Mouse (Mus musculus): ENCODE measurements around the gene Tln2. TPM values are rescaled to one million over a fixed set of nuclear protein-coding genes. Genes with fewer than 3 reads are reported as not detected.

Tln2 gene
- polyA plus RNA-seq, 1 experiment from 2014 or later, result 6.9 TPM

DNA sequence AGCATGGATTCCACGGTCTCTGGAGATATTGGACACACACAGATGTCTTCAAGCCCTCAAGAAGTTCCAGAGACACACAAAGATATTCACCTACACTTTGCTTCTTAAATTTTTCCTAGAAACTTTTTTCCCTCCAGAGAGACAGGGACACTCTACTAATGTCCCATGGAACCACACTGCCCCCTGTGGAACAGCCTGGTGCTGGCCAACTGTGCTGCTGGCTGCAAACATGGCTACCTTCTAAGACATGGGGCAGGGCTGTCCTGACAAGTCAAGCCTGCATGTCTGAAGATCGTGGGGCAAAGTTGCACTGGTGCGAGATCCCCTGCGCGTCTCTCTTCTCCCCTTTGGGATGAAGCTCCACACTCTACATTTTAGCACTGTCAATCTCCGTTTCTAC lies 346.2 kb downstream of the Tln2 start:
- DNase-seq (ENCODE audit: low spot score), result peak; percentile 18

- no peak for DNase-seq (ENCODE audit: low spot score)
These were observed 348.3 kb downstream of the Tln2 start for GRCm38 (mm10) chr9:67211220-67211619.

DNA sequence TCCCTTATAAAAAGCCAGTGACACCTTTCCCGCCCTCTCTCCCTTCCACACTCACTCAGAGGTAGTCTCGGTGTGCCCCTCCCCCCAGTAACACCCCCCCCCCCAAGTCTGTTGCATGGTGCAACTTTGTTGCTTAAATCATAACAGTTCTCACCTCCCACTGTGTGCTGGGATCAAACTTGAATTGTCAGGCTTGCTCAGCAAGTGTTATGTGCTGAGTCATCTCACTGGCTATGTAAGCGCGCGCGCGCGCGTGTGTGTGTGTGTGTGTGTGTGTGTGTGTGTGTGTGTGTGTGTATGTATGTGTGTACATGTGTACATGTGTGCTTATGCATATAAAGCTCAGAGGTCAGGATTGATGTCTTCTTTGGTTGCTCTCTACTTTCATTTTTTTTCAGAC lies 350.1 kb downstream of the Tln2 start:
- DNase-seq (ENCODE audit: low spot score), result no peak

DNA sequence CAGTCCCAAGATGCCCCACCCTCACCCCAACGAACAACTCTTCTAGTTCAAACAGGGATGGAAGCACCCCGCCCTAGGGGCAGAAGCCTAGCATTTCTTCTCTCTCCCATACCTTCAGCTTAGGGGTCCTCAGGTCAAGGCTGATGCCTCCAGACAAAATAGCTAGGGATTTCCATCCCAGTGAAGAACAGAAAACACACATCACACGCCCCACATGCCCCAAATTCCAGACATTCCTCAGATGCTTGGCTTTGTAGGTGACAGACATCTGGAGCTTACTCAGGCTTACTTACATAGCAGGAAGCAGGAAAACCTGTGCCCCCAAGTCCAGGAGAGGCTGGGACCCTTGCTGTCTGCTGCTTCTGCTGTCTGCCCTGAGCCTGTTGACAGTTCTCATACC lies 351.1 kb downstream of the Tln2 start:
- DNase-seq (ENCODE audit: low spot score), result no peak

DNA sequence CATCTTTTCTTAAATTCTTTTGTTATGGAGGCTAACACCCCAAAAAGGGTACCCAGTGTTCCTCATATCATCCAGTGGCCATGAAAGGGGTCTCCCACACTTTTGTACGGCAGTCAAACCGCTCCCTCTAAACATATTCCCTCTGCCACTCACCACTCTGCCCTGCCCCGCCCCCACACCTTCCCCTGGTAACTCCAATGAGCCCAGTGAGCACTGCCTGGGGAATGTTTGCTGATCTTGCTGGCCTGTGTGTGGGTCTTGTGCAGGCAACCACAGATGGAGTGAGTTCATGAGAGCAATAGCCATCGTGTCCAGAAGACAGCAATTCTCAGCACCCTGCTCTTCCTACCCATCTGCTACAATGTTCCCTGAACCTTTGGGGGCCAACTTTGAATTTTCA lies 354.3 kb downstream of the Tln2 start:
- no peak for DNase-seq (ENCODE audit: low spot score)

DNA sequence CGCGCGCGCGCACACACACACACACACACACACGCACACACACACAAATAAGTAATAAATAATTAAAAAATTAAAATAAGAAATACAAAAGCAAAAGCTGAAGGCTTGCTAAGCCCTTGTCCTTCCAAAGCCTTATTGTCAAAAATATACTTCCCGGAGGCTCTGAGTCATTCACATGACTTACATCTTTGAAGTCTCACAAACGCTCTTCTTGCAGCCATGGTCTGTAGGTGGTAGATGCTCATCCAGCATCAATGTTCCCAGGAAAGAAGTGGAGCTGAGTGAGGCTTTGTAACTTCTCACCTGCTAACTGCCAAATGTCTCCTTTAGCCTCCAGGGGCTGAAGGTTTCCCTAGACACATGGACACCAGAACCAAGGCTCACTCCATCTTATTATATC lies 362.9 kb downstream of the Tln2 start:
- no peak for DNase-seq (ENCODE audit: low spot score)

GRCm38 (mm10) chr9:67195306-67195705 lies 364.2 kb downstream of the Tln2 start:
- no peak for DNase-seq (ENCODE audit: low spot score)

- DNase-seq (ENCODE audit: low spot score), result no peak
These were observed 367.8 kb downstream of the Tln2 start for GRCm38 (mm10) chr9:67191488-67192331.

DNA sequence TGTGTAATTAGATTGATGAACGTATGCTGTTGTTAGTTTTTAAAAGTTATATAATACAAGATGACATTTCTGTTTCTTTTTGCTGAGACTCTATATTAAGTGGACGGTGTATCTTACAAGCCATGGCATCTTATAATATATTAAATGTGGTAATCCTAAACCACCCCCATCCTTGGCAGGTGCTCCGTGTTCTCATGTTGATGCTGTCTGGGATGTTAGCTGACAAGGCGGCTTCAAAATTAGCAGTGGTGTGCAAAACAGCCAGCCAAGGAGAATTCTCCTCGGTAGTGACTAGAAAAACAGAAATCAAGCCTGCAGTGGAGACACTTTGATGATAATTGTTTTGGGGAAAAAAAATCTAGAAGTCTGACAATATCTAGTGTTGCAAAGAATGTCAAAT lies 371.8 kb downstream of the Tln2 start:
- no peak for DNase-seq (ENCODE audit: low spot score)

- no peak for DNase-seq (ENCODE audit: low spot score)
These were observed 372.3 kb downstream of the Tln2 start for GRCm38 (mm10) chr9:67187182-67187581.

DNA sequence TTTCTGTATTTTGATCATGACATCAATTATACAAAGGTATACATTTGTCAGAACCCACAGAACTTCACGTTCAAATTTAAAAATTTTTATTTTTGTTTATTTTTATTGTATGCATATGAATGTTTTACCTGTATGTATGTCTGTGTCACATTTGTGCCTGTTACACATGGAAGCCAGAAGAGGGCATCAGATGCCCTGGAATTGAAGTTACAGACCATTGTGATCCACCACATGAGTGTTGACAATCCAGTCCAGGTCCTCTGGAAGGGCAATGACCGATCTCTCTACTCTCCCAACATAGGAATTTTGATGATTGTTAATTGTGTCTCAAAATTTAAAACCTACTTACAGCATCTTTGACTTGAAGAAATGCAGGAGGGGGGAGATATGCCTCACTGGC lies 374.9 kb downstream of the Tln2 start:
- DNase-seq (ENCODE audit: low spot score), result no peak

GRCm38 (mm10) chr9:67183520-67183919 lies 376.0 kb downstream of the Tln2 start:
- DNase-seq (ENCODE audit: low spot score), result no peak

DNA sequence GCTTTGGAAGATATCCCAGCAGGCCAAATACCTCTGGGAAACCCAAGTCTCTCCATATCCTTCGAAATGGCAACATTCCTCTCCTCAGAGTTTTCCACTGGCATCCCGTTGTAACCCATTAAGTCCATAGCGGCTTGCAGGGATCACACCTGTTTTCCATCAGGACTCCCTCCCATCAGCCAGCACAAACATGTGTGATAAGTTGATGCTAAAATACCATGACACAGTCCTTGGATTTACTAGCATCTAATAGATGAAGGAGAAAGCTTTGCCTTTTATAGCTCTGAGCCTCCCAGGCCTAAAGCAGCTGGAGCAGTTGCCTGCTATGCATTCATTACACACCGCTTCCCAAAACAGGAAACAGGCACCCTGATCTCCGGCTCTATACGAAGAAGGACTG lies 377.5 kb downstream of the Tln2 start:
- no peak for DNase-seq (ENCODE audit: low spot score)

DNA sequence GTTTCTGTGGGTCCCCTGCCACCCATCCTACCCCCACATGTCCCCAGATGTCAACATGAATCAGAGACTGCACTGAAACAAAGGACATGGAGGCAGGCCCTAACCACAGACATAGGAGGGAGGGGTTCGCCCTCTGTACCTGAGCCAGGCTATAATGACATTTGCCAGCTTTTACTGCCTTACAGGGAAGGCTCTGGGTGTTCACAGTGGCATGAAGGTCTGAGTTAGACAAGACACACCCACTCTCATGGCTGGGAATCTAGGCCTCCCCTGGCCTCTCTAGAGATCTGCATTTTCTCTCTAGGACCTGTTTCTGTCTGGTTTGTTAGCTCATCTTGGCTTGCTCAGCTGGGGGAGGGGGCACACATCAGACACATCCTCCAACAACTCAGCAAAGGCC lies 380.8 kb downstream of the Tln2 start:
- no peak for DNase-seq (ENCODE audit: low spot score)

- no peak for DNase-seq (ENCODE audit: low spot score)
These were observed 381.3 kb downstream of the Tln2 start for GRCm38 (mm10) chr9:67178203-67178602.

- DNase-seq (ENCODE audit: low spot score), result peak; percentile 9
These were observed 383.4 kb downstream of the Tln2 start for GRCm38 (mm10) chr9:67176073-67176472.

DNA sequence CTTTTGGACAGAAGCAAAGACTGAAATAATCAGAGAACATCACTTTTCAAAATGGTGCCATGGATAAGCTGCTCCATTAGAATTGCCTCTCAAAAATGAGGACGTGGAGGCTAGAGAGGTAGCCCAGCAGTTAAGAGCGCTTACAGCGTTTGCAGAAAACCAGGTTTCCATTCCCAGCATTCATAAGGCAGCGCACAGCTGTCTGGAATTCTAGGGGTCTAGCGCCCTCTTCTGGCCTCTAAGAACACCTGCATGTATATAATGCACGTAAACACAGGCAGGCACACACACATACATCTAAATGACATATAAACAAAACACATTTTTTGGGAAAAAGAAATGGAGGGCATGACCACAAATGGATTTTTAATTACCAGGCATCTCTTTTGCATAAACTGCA lies 385.7 kb downstream of the Tln2 start:
- DNase-seq (ENCODE audit: low spot score), result no peak

GRCm38 (mm10) chr9:67173154-67173553 lies 386.3 kb downstream of the Tln2 start:
- DNase-seq (ENCODE audit: low spot score), result no peak

GRCm38 (mm10) chr9:67171409-67171808 lies 388.1 kb downstream of the Tln2 start:
- DNase-seq (ENCODE audit: low spot score), result no peak

DNA sequence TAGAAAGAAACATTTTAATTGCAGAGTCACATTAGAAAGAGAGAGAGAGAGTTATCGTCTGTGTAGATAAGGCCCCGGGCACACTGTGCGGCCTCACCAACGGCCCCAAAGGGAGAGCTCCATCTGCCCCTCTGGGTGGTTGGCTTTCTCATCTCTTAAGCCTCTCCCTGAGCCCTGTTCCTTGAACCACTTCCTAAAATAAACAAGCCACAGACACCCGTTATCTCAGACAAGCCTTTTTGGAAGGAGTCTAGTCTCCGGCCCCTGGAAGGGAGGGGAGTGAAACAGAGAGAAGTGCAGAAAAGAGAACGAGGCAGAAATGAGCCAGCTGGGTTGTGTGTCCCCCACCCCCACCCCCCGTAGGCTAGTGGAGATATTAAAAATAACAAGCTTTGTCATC lies 388.7 kb downstream of the Tln2 start:
- DNase-seq (ENCODE audit: low spot score), result no peak

- DNase-seq (ENCODE audit: low spot score), result no peak
These were observed 389.5 kb downstream of the Tln2 start for GRCm38 (mm10) chr9:67170047-67170446.
